Mouse (Mus musculus): ENCODE measurements around the gene Sycp2l. TPM values are rescaled to one million over a fixed set of nuclear protein-coding genes. Genes with fewer than 3 reads are reported as not detected.

The Sycp2l gene
- polyA plus RNA-seq (2014; fragmentation: Nextera tagmentation; extraction: Ambion mirVana), result not detected in 2 replicates

GRCm38 (mm10) chr13:41113940-41114339 is at the start of gene Sycp2l:
Gene Sycp2l (plus strand): TSS chr13:41114307.
- H3K4me2 ChIP-seq (ENCODE audit: low read length), result peak within 1 kb of the TSS; percentile 15; the same call in 1 of the 2 replicates
- WGBS, result 35% methylated on average over 14 of the region's 14 CpGs
- H3K9me3 ChIP-seq (ENCODE audit: control insufficient read depth, low read length), result no peaks in the 10 kb centered on the region
- DNase-seq (no peak), ATAC-seq (ENCODE audit: low FRiP score, low TSS enrichment) (no peak)
- H3K4me1 ChIP-seq (ENCODE audit: control insufficient read depth, insufficient read depth, low read length), result no peaks in the 10 kb centered on the region
- no peak within 1 kb of the TSS for H3K9ac ChIP-seq (replicated peaks; ENCODE audit: low read length)
- H3K27me3 ChIP-seq (ENCODE audit: control insufficient read depth, insufficient read depth, low read length), result peaks cover 7% of the 10 kb centered on the region; the same call in 1 of the 2 replicates
- H3K36me3 ChIP-seq (ENCODE audit: control insufficient read depth, insufficient read depth, low read length), result no peaks in the 10 kb centered on the region
- H3K27ac ChIP-seq (replicated peaks; ENCODE audit: low read depth, low read length), result no peak within 1 kb of the TSS
- no peak within 1 kb of the TSS for H3K4me3 ChIP-seq (replicated peaks; ENCODE audit: low read depth, low read length)

DNA sequence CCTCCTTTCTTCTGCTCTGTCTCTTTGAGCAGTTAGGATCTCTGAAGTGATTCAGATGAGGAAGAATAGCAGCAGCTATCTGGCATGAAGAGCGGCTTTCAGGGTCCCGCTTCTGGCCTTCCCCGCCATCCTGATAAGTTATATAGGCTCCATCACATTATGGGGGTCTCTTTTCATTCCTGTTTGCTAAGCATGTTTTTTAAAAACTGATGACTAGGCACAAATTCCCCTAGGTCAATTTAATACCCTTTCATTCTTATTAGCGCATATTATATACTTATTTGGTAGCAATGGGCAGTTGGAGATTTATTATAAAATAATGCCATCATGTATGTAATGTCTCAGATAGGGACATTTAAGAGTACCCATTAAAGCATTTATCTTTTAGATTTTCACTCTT is 46.5 kb upstream of the Sycp2l start:
- no peak overlapping the region for H3K27ac ChIP-seq (replicated peaks; ENCODE audit: low read depth, low read length)
- H3K27me3 ChIP-seq (ENCODE audit: control insufficient read depth, insufficient read depth, low read length), result no peaks in the 10 kb centered on the region
- H3K4me3 ChIP-seq (replicated peaks; ENCODE audit: low read depth, low read length), result no peak overlapping the region
- H3K9ac ChIP-seq (replicated peaks; ENCODE audit: low read length), result no peak overlapping the region
- WGBS, result 98% methylated on average over 4 of the region's 4 CpGs
- no peak overlapping the region for H3K4me2 ChIP-seq (ENCODE audit: low read length)
- H3K9me3 ChIP-seq (ENCODE audit: control insufficient read depth, low read length), result no peaks in the 10 kb centered on the region
- DNase-seq (no peak), ATAC-seq (ENCODE audit: low FRiP score, low TSS enrichment) (no peak)
- no peaks in the 10 kb centered on the region for H3K4me1 ChIP-seq (ENCODE audit: control insufficient read depth, insufficient read depth, low read length)
- no peaks in the 10 kb centered on the region for H3K36me3 ChIP-seq (ENCODE audit: control insufficient read depth, insufficient read depth, low read length)

- Histone ChIP-seq H3K9ac (replicated peaks; ENCODE audit: low read length) (no peak overlapping the region), H3K27me3 (ENCODE audit: control insufficient read depth, insufficient read depth, low read length) (no peaks in the 10 kb centered on the region), H3K9me3 (ENCODE audit: control insufficient read depth, low read length) (no peaks in the 10 kb centered on the region), H3K4me2 (ENCODE audit: low read length) (no peak overlapping the region), H3K4me1 (ENCODE audit: control insufficient read depth, insufficient read depth, low read length) (no peaks in the 10 kb centered on the region), H3K4me3 (replicated peaks; ENCODE audit: low read depth, low read length) (no peak overlapping the region), H3K27ac (replicated peaks; ENCODE audit: low read depth, low read length) (no peak overlapping the region), H3K36me3 (ENCODE audit: control insufficient read depth, insufficient read depth, low read length) (no peaks in the 10 kb centered on the region)
- 93% methylated on average over 11 of the region's 11 CpGs for WGBS
- ATAC-seq (ENCODE audit: low FRiP score, low TSS enrichment), result no peak
- DNase-seq, result no peak
Measured at GRCm38 (mm10) chr13:41071617-41072016, 42.5 kb upstream of the Sycp2l start.

GRCm38 (mm10) chr13:41073819-41074218 is 40.3 kb upstream of the Sycp2l start:
- Histone ChIP-seq H3K36me3 (ENCODE audit: control insufficient read depth, insufficient read depth, low read length) (no peaks in the 10 kb centered on the region), H3K9ac (replicated peaks; ENCODE audit: low read length) (no peak overlapping the region), H3K9me3 (ENCODE audit: control insufficient read depth, low read length) (no peaks in the 10 kb centered on the region), H3K27ac (replicated peaks; ENCODE audit: low read depth, low read length) (no peak overlapping the region), H3K4me2 (ENCODE audit: low read length) (no peak overlapping the region), H3K4me3 (replicated peaks; ENCODE audit: low read depth, low read length) (no peak overlapping the region), H3K4me1 (ENCODE audit: control insufficient read depth, insufficient read depth, low read length) (peaks cover 7% of the 10 kb centered on the region; the same call in 1 of the 2 replicates), H3K27me3 (ENCODE audit: control insufficient read depth, insufficient read depth, low read length) (peaks cover 5% of the 10 kb centered on the region; the same call in 1 of the 2 replicates)
- WGBS, result 90% methylated on average over 5 of the region's 5 CpGs
- DNase-seq (no peak), ATAC-seq (ENCODE audit: low FRiP score, low TSS enrichment) (no peak)

DNA sequence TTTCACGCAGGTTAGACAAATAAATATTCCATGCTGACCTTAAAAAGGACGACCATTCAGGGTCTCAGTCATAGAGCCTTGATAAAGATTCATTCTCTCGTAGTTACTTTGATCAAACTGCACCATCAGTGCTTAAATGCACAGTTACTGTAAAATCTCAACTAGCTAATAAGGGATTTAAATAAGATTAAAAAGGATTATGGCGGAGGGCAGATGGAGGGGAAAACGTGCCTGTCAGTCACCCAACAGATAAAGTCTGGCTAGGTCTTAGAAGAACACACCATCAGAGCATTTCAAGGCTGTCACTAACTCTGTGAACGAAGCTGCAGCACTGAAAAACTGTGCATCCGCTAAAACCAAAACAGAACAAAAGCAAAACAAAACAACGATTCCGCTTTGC is 36.2 kb upstream of the Sycp2l start:
- peak; percentile 20 for DNase-seq
- Histone ChIP-seq H3K4me3 (replicated peaks; ENCODE audit: low read depth, low read length) (no peak overlapping the region), H3K9ac (replicated peaks; ENCODE audit: low read length) (no peak overlapping the region), H3K27me3 (ENCODE audit: control insufficient read depth, insufficient read depth, low read length) (peaks cover 15% of the 10 kb centered on the region), H3K4me1 (ENCODE audit: control insufficient read depth, insufficient read depth, low read length) (peaks cover 13% of the 10 kb centered on the region), H3K4me2 (ENCODE audit: low read length) (peak overlapping the region; percentile 81; the same call in 1 of the 2 replicates), H3K27ac (replicated peaks; ENCODE audit: low read depth, low read length) (no peak overlapping the region), H3K36me3 (ENCODE audit: control insufficient read depth, insufficient read depth, low read length) (no peaks in the 10 kb centered on the region), H3K9me3 (ENCODE audit: control insufficient read depth, low read length) (no peaks in the 10 kb centered on the region)
- ATAC-seq (ENCODE audit: low FRiP score, low TSS enrichment), result no peak
- WGBS, result 30% methylated on average over 9 of the region's 9 CpGs

- H3K27me3 ChIP-seq (ENCODE audit: control insufficient read depth, insufficient read depth, low read length), result peaks cover 15% of the 10 kb centered on the region
Measured at GRCm38 (mm10) chr13:41078690-41079420, 35.3 kb upstream of the Sycp2l start.

GRCm38 (mm10) chr13:41079421-41079780 is 34.7 kb upstream of the Sycp2l start, which contains the start of gene Mak:
Gene Mak (minus strand): TSS chr13:41079706.
- WGBS, result under 1% methylated on average over 40 of the region's 40 CpGs
- H3K27me3 ChIP-seq (ENCODE audit: control insufficient read depth, insufficient read depth, low read length), result peaks cover 15% of the 10 kb centered on the region
- H3K9me3 ChIP-seq (ENCODE audit: control insufficient read depth, low read length), result no peaks in the 10 kb centered on the region
- no peak within 1 kb of the TSS; the same call in 1 of the 2 replicates for H3K9ac ChIP-seq (replicated peaks; ENCODE audit: low read length)
- no peaks in the 10 kb centered on the region for H3K36me3 ChIP-seq (ENCODE audit: control insufficient read depth, insufficient read depth, low read length)
- no peak within 1 kb of the TSS for H3K27ac ChIP-seq (replicated peaks; ENCODE audit: low read depth, low read length)
- peak within 1 kb of the TSS; percentile 81 for H3K4me2 ChIP-seq (ENCODE audit: low read length)
- ATAC-seq (ENCODE audit: low FRiP score, low TSS enrichment), result peak; percentile 89
- DNase-seq, result peak; percentile 91
- H3K4me3 ChIP-seq (replicated peaks; ENCODE audit: low read depth, low read length), result peak within 1 kb of the TSS; percentile 47
- H3K4me1 ChIP-seq (ENCODE audit: control insufficient read depth, insufficient read depth, low read length), result peaks cover 13% of the 10 kb centered on the region

More at GRCm38 (mm10) chr13:41078690-41079420, 35.3 kb upstream of the Sycp2l start:
- no peaks in the 10 kb centered on the region for H3K36me3 ChIP-seq (ENCODE audit: control insufficient read depth, insufficient read depth, low read length)
- peak overlapping the region; percentile 81 for H3K4me2 ChIP-seq (ENCODE audit: low read length)
- DNase-seq (peak; percentile 16), ATAC-seq (ENCODE audit: low FRiP score, low TSS enrichment) (peak; percentile 59; the same call in 1 of the 2 replicates)
- 5% methylated on average over 24 of the region's 24 CpGs for WGBS
- no peak overlapping the region for H3K27ac ChIP-seq (replicated peaks; ENCODE audit: low read depth, low read length)
- H3K4me1 ChIP-seq (ENCODE audit: control insufficient read depth, insufficient read depth, low read length), result peaks cover 13% of the 10 kb centered on the region
- no peak overlapping the region; the same call in 1 of the 2 replicates for H3K9ac ChIP-seq (replicated peaks; ENCODE audit: low read length)
- H3K9me3 ChIP-seq (ENCODE audit: control insufficient read depth, low read length), result no peaks in the 10 kb centered on the region
- peak overlapping the region; percentile 47 for H3K4me3 ChIP-seq (replicated peaks; ENCODE audit: low read depth, low read length)

DNA sequence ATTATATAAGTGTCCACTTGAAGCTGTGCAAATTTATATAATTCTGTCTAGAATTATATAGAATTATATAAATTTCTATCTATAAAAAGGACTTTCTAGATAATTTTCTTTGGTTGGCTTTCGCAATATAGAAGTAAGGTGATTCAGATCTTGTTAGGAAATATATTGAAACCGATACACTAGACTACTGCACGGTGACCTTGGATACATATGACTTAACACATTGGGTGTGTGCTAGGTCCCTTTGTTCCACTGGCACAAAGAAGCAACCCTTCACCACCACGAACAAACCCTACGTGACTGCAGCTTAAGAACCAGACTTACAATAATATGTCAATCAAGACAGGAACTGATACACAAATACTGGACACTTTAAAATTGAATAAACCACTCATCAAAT is 34.2 kb upstream of the Sycp2l start:
- ATAC-seq (ENCODE audit: low FRiP score, low TSS enrichment) (no peak), DNase-seq (no peak)
- WGBS, result 52% methylated on average over 5 of the region's 5 CpGs

DNA sequence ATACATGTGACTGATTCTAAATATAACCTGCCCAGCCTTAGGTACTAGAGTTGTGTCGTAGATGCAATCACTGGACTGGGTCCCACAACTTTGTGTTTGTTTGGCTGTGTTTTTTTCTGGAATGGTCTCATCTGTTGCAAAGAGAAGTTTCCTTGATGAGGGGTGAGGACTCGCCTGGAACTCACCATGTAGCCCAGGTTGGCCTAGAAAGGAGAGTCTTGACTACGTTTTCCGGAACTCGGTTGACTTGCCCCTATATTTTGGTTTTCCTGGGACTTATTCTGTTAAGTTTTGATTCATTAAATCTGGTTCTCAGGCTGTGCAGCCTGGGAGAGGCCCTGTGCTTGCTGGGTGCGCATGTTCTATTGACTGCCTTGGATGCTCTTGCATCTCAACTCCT is 33.4 kb upstream of the Sycp2l start:
- H3K27me3 ChIP-seq (ENCODE audit: control insufficient read depth, insufficient read depth, low read length), result peaks cover 15% of the 10 kb centered on the region
- no peak overlapping the region for H3K27ac ChIP-seq (replicated peaks; ENCODE audit: low read depth, low read length)
- ATAC-seq (ENCODE audit: low FRiP score, low TSS enrichment), result no peak
- WGBS, result 94% methylated on average over 6 of the region's 6 CpGs
- no peaks in the 10 kb centered on the region for H3K9me3 ChIP-seq (ENCODE audit: control insufficient read depth, low read length)
- no peak for DNase-seq
- no peak overlapping the region for H3K4me3 ChIP-seq (replicated peaks; ENCODE audit: low read depth, low read length)
- H3K9ac ChIP-seq (replicated peaks; ENCODE audit: low read length), result no peak overlapping the region
- H3K4me2 ChIP-seq (ENCODE audit: low read length), result no peak overlapping the region
- H3K36me3 ChIP-seq (ENCODE audit: control insufficient read depth, insufficient read depth, low read length), result no peaks in the 10 kb centered on the region
- peaks cover 13% of the 10 kb centered on the region for H3K4me1 ChIP-seq (ENCODE audit: control insufficient read depth, insufficient read depth, low read length)

More for the DNA sequence above, 34.2 kb upstream of the Sycp2l start:
- Histone ChIP-seq H3K4me1 (ENCODE audit: control insufficient read depth, insufficient read depth, low read length) (peaks cover 13% of the 10 kb centered on the region), H3K36me3 (ENCODE audit: control insufficient read depth, insufficient read depth, low read length) (no peaks in the 10 kb centered on the region), H3K4me3 (replicated peaks; ENCODE audit: low read depth, low read length) (peak overlapping the region; percentile 47; the same call in 1 of the 2 replicates), H3K9ac (replicated peaks; ENCODE audit: low read length) (no peak overlapping the region), H3K4me2 (ENCODE audit: low read length) (peak overlapping the region; percentile 81), H3K27ac (replicated peaks; ENCODE audit: low read depth, low read length) (no peak overlapping the region), H3K9me3 (ENCODE audit: control insufficient read depth, low read length) (no peaks in the 10 kb centered on the region), H3K27me3 (ENCODE audit: control insufficient read depth, insufficient read depth, low read length) (peaks cover 15% of the 10 kb centered on the region)
